Mouse (Mus musculus) stomach, adult 2 months (tissue): ENCODE measurements around the gene Gckr. TPM values are rescaled to one million over a fixed set of nuclear protein-coding genes. Genes with fewer than 3 reads are reported as not detected.

Source experiments
- polyA plus RNA-seq: library from polyadenylated mRNA; depleted of rRNA; stranded (reverse); fragments of >200 nt; gene quantifications from 2 replicates; pipeline ENCODE4 v1.2.3, GENCODE M21; 2012; rRNA removed

The Gckr gene
- not detected in 2 replicates for polyA plus RNA-seq

DNA sequence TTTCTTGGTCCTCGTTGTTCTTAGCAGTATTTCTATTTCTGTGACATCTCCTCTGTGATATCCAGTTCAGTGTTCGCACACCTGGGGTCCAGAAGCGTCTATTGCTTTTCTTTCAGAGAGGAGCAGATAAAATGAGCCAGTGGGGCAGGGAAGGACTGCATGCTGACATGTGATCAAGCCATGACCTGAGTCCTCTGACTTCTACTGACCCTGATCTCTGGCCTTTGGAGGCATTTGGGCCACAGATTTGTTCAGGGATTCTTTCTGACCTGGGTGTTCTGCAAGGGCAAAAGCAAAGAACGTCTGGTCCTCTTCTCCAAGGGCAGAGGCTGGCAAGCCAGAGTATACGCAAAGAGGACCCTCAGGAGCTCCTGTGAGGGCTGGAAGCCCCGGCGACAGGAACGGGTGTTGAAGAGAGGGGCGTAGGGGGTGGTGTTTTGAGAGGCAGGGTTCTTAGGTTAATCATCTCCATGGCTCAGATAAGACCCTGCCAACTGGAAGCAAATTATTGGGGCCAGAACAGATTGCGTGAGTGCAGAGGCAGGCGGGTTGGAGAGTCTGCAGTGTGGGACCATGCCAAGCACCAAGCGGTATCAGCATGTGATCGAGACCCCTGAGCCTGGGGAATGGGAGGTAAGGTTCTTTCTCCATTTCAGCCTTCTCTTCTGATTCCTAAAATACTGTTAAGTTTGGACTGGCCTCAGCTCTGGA is at the start of gene Gckr:
Gene Gckr, plus strand, starts transcription at position 397 of the 711 bp plus-strand sequence.

DNA sequence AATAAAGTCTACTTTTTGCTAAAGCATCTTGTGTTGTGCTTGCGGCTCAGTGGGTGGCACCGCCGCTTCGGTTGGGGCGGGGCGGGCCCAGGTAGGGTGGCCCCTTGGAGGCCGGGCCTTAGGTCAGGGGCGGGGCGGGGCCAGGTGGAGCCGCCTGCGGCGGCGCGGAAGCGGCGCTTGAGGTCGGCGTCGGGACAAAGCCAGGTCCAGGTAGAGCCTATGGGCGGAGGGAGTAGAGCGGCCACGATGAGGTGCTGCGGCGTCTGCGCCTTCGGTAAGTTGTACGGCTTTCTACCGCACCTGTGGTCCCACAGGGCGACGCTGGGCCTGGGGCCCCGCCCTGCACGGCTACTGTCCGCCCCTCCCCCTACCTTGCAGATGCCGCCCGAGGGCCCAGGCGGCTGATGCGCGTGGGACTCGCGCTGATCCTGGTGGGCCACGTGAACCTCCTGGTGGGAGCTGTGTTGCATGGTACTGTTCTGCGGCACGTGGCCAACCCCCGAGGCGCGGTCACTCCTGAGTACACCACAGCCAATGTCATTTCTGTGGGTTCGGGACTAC is 45.6 kb upstream of the Gckr start, which contains the start of gene Krtcap3:
Gene Krtcap3, plus strand, starts transcription at position 151 of the 561 bp plus-strand sequence.

DNA sequence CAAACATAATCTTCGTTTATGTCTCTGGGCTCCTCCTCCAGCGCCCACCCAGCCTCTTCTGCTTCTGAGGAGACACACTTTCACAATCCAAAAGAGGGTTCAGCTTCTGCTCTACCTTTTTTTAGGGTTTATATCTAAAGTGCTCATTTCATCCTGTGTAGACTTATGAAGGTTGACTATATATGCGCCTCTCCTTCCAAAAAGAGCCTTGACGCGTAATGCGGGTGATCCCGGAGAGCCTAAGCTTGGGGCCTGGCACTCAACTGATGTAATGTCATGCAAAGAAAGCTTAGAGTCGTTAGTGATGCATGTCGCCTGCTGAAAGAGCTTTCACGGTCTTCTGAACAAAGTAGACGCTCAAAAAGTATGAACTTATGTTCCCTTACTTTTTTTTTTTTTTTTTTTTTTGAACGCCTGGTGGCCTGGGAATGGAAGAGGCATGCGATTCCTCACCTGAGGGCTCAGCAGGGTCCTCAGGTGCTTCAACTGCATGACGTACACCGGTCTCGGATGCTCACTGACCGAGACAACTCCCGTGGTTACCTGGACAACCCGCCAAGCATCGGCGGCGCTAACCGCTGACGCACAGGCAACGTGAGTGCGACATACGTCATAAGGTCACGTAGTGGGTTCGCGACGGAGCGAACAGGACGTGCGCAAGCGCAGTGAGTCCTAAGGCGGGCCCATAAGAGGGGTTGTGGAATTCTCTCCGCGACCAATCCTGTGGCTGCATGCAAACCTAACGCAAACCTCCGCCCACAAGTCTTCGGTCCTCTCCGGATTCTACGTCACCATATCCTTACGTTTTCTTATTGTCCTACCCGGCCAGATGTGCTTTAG is 6.5 kb upstream of the Gckr start, which contains the start of gene Ift172:
Gene Ift172, minus strand, starts transcription at position 596 of the 840 bp plus-strand sequence.

DNA sequence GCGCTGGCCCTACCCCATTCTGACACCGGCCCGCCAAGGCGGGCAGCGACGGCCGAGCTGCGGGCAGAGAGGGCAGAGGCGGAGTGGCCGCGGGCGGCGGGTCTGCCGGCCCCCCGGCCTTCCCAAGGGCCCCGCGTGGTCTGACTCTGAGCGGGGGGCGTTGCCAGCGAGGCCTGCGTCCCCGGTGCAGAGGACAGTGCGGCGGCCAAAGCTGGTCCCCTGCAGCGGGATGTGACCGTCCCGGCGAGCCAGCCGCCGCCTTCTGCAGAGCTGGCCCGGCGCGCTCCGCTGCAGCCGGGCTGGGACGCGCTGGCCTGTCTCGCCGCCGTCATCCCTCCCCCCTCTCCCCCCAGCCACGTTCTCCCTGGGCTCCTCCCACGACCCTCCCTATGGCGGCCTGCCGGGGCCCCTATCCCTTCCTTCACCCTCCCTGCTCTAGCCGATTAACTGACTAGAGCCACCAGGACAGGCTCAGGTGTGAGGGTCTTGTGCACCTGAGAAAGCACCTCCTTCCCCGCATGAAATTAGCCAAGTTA is 1.6 kb upstream of the Gckr start, which contains the start of gene Fndc4:
Gene Fndc4, minus strand, starts transcription at position 475 of the 536 bp plus-strand sequence.

Other genes starting within 250 kb of the Gckr start
- gene Atraid, start 249.1 kb upstream of the Gckr start, polyA plus RNA-seq, result 27.4 and 33.9 TPM in 2 replicates
- 10.2 and 11.2 TPM in 2 replicates for gene Slc5a6, start 248.5 kb upstream of the Gckr start, polyA plus RNA-seq
- 11.9 and 14.2 TPM in 2 replicates for gene Cad, start 242.7 kb upstream of the Gckr start, polyA plus RNA-seq
- not detected in 2 replicates for gene Dnajc5g, start 191.2 kb upstream of the Gckr start, polyA plus RNA-seq
- 0.15 and 0.29 TPM in 2 replicates for gene Slc30a3, start 189.2 kb upstream of the Gckr start, polyA plus RNA-seq
- gene Trim54, start 180.7 kb upstream of the Gckr start, polyA plus RNA-seq, result 2.8 and 4.1 TPM in 2 replicates
- not detected in 2 replicates for gene Ucn, start 158.6 kb upstream of the Gckr start, polyA plus RNA-seq
- gene Mpv17, start 143.2 kb upstream of the Gckr start, polyA plus RNA-seq, result 23.9 and 27.3 TPM in 2 replicates
- gene Gm29609, start 117.5 kb upstream of the Gckr start, polyA plus RNA-seq, result 0.14 and 2.1 TPM in 2 replicates
- gene Gtf3c2, start 117.3 kb upstream of the Gckr start, polyA plus RNA-seq, result 13.3 and 14.6 TPM in 2 replicates
- 36.2 and 37.1 TPM in 2 replicates for gene Snx17, start 104.2 kb upstream of the Gckr start, polyA plus RNA-seq
- gene Eif2b4, start 104.0 kb upstream of the Gckr start, polyA plus RNA-seq, result 20.2 and 24.5 TPM in 2 replicates
- gene Zfp513, start 95.1 kb upstream of the Gckr start, polyA plus RNA-seq, result 25.0 and 34.4 TPM in 2 replicates
- gene Ppm1g, start 76.8 kb upstream of the Gckr start, polyA plus RNA-seq, result 42.5 and 93.0 TPM in 2 replicates
- 121 and 134 TPM in 2 replicates for gene Nrbp1, start 56.6 kb upstream of the Gckr start, polyA plus RNA-seq
- 0.13 TPM in 1 of 2 replicates, not detected in the other for gene Gm9970, start 56.2 kb upstream of the Gckr start, polyA plus RNA-seq
- 113 and 161 TPM in 2 replicates for gene Krtcap3, start 45.8 kb upstream of the Gckr start, polyA plus RNA-seq
- gene Ift172, start 6.3 kb upstream of the Gckr start, polyA plus RNA-seq, result 11.9 and 14.9 TPM in 2 replicates
- 6.3 and 7.4 TPM in 2 replicates for gene Fndc4, start 1.4 kb upstream of the Gckr start, polyA plus RNA-seq
- gene Zfp512, start 155.0 kb downstream of the Gckr start, polyA plus RNA-seq, result 2.3 and 3.3 TPM in 2 replicates
- not detected in 2 replicates for gene 4930548H24Rik, start 188.3 kb downstream of the Gckr start, polyA plus RNA-seq
- gene Gpn1, start 197.3 kb downstream of the Gckr start, polyA plus RNA-seq, result 5.8 and 10.8 TPM in 2 replicates
- gene Slc4a1ap, start 229.6 kb downstream of the Gckr start, polyA plus RNA-seq, result 4.0 and 6.3 TPM in 2 replicates
- gene Supt7l, start 230.4 kb downstream of the Gckr start, polyA plus RNA-seq, result 3.0 and 3.2 TPM in 2 replicates